Mouse (Mus musculus) retina, postnatal 1 day (tissue): ENCODE results near the gene Pibf1.

ENCODE experiments used
- DNase-seq: peaks from one replicate; pipeline ENCODE4 v3.0.0-alpha.2; 2012

The Pibf1 gene

DNA sequence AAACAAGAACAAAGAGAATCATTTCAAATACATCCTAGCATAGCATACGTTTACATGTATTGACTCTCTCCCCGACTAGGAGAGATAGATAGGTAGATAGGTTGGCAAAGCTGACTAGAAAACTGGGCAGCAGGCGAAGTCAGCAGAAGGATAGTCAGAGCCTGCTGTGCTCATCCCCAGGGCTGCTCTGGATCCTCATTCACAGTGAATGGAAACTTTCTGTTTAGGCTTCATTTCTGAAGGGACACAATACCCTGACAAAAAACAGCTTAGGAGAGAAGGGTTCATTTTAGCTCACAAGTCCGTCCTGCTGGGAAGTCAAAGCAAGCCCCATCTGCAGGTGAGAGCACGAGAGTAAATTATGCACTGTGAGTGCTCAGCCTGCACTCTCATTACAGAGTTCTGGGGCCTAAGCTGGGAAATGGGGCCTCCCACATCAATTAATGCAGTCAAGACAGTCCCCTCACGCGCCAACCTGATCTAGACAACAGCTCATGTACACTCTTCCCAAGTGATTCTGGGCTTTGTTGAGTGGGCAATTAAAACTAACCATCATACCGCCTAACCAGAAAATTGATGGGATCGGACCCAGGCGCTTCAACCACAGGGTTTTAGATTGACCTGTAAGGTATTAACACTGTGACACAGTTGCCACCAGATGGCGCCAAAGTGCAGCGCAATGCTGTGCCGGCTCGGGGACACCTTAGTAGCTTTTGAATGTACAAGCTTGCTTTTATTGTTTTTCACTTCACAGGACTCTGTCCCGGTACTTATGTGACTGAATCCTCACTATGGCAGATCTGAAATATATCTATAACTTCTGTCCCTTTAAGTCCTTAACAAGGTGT lies 42.8 kb downstream of the Pibf1 start:
- DNase-seq: peak; percentile 82

GRCm38 (mm10) chr14:99146841-99147240 lies 47.6 kb downstream of the Pibf1 start:
- peak; percentile 25 for DNase-seq

DNA sequence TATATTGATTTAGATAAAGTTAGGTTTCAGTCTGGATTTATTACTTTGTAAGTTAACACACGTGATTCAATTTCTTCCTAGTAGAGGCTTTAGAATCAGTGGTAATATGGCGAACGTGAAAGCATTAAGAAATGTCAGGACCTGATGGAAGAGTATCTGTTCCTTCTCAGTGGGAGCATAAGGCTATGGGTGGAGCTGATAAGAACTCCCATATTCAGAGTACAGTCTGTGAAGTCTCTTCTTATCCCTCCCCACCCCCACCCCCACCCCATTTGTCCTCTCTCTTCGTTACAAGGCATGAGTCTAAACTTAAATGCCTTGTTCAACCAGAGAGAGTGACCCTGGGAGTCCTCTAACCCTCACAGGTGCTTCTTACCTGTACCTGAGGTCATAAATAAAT lies 53.5 kb downstream of the Pibf1 start:
- no peak for DNase-seq

DNA sequence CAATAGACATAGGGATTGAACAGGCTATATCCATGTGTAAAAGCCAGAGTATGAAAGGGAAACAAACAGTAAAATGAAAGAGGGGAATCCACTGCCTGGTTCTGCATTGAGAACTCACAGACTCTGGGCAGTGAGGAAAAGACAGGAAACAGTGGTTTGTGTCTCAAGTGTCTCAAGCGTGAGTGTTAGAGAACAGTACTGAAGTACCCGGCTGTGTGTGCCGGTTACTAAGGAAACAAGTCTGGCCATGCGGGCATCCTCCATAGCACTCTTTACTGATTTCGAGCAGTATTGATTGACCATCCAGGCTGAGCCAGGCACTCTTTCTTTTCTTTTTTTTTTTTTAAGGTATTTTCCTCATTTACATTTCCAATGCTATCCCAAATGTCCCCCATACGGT lies 60.7 kb downstream of the Pibf1 start:
- DNase-seq: no peak

DNA sequence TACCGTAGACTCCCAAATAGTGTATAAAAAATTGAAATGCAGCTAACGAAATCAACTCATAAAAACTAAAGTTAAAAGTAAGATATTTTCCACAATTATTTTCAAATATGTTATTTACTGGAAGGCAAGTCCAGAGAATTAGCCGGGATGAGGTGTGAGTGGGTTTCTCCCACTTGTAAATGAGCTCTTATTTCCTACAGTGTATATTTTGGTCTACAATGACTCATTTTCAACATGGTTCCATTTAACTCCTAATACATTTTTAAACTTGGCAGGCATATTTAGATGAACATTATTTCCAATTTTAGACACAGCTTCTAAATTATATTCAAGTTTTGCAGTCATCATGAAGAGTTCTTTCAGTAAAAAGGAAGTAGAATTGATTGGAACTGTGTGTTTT lies 63.8 kb downstream of the Pibf1 start:
- DNase-seq: no peak

DNA sequence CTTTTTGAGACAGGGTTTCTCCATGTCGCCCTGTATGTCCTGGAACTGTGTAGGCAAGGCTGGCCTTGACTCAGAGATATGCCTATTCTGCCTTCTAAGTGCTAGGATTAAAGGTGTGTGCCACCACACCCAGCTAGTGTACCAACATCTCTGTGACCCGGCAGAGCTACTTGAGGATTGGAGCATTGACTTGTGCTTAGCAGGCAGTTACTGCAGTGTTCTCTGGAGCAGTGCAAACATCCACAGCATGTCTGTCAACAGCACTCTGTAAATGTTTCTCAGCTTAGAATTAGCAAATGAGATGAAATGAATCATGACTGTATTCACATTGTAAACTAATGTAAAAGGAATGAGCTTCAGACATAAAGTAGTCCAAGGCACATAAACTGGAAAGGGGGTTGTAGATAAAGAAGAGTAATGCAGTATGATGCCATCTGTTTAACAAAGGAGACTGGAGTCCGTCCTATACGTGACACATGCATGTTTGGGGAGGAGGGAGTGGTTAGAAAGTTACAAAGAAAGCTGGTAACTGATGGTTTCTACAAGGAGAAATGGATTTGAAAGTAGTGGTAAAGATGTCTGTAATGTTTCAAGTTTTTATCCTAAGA lies 75.0 kb downstream of the Pibf1 start:
- no peak for DNase-seq

- no peak for DNase-seq
These were observed 77.3 kb downstream of the Pibf1 start for GRCm38 (mm10) chr14:99176559-99176958.

- DNase-seq: no peak
These were observed 91.0 kb downstream of the Pibf1 start for GRCm38 (mm10) chr14:99190153-99190790.

GRCm38 (mm10) chr14:99205865-99206264 lies 106.6 kb downstream of the Pibf1 start:
- no peak for DNase-seq

GRCm38 (mm10) chr14:99206591-99206990 lies 107.4 kb downstream of the Pibf1 start:
- DNase-seq: no peak

- DNase-seq: no peak
These were observed 111.2 kb downstream of the Pibf1 start for GRCm38 (mm10) chr14:99210431-99210830.

GRCm38 (mm10) chr14:99218396-99219012 lies 119.3 kb downstream of the Pibf1 start:
- no peak for DNase-seq

DNA sequence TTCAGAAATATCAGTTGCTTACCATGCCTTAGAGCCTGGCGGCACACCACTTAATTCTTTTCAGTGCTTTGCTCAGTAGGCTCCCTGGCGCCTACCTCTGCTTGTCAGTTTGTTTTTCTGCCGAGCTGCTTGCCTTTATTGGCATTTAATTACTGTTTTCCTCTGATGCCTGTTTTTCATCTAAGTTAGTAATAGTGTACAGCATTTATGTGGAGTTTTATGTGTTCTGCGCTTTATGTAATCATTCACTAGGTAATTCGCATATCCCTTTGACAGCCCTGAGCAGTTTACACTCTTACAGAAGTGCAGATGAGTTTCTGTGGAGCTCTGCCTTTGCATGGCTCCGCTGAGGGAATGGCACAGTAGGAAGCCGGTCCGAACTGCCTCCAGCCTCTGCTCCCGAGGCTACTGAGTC lies 120.5 kb downstream of the Pibf1 start:
- peak; percentile 6 for DNase-seq

DNA sequence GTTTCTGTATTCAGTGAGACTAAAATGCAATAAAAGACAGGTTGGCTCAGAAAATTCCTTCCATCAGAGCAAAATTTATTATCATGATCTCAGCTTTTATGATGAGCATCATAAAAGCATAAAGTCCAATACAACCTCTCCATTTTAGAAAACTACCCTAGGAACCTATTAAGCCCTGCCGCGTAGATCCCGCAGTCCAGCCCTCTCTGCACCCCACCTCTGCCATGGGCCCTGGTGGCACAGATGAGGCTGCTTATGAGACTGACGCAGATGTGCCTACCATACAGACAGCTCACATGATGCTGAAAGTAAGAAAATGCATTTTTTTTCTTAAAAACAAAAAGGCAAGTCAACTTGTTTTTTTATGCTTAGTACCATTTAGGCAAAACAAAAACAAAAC lies 126.7 kb downstream of the Pibf1 start:
- no peak for DNase-seq

- no peak for DNase-seq
These were observed 130.0 kb downstream of the Pibf1 start for GRCm38 (mm10) chr14:99229071-99229780.

- DNase-seq: no peak
These were observed 133.8 kb downstream of the Pibf1 start for GRCm38 (mm10) chr14:99233056-99233455.

DNA sequence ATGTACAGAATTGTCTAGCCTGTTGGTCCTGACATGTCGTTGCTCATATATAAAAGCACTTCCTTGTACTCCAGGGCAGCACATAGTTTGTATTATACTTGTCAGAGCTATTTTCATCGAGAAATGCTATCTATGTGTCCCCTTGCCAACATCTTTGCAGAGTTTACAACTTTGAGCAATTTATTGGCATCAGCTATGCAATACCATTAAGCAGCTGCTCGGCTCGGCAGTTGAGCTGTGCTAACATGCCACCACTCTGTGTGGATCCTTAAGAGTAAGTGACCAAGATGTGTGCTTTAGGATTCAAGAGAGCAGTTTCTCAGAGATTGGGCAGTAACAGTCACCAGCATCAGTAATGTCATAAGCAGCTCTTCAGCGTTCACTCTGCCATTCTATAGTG lies 137.9 kb downstream of the Pibf1 start:
- no peak for DNase-seq

DNA sequence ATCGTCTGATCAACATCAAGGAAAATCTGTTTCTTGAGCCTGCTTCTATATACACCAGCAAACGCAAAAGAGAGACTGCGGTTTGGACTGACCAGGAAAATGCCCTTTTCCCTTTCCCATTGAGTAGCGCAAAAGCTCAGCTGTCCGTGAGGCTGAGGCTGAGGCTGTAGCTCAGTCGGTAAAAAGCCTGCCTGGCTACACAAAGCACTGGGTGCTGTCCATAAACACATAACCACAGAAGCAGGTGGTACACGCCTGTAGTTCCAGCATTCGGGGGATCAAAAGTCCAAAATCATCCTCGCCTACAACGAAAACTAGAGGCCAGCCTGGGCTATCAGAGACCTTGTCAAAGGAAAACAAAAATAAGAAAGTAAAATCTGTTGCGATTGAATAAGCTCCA lies 141.3 kb downstream of the Pibf1 start:
- DNase-seq: no peak

GRCm38 (mm10) chr14:99244508-99244907 lies 145.3 kb downstream of the Pibf1 start:
- no peak for DNase-seq

- DNase-seq: no peak
These were observed 162.8 kb downstream of the Pibf1 start for GRCm38 (mm10) chr14:99262026-99262425.

DNA sequence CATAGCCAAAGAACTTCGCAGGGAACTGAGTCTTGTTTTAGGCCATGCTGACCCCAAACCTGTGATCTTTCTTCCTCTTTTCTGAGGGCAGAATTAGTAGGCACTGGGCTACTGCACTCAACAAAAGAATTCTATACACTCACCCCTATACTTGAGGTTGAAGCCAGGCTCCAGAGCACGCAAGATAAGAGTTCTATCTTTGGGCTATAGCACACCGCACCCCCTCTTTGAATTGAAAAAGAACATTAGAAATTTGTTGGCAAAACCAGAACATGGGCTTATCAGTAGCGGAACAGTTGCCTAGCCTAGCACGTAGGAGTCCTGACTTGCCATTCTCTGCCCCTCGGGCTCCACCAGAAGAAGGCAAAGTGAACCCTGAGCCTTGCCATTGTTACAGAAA lies 164.6 kb downstream of the Pibf1 start:
- DNase-seq: no peak

DNA sequence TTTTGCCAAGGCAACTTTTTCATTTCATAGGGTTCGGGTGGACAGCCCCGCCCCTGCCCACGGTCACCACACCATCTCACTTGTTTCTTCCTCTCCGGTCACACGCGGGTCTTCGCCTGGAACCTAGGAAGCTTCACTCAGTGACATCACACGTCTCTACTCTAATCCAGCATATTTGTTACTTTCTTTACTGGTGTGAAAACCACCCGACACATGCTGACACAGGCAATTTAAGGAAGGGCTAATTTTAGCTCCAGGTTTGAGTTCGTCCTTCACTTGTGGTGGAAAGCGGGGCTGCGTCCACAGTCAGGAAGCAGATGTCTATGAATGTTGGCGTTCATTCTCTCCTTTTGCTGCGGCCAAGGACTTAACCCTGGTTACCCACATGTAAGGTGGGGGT lies 166.6 kb downstream of the Pibf1 start:
- no peak for DNase-seq

DNA sequence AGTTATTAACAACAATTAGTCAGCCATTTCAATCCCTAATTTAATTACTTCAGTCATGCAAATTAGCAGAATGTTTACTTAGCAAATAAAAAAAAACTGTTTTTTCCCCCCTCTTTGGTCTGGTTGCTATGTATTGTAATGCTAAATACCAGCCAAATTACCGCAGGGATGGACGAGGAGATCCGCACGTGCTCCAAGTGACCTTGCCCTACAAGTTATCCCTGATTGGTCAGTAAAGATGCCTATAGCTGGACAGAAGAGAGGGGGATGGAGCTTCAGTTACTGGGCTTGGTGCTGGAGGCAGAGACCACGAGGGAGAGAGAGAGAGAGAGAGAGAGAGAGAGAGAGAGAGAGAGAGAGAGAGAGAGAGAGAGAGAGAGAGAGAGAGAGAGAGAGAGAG lies 167.5 kb downstream of the Pibf1 start:
- DNase-seq: no peak
